Mouse (Mus musculus) urinary bladder, postnatal 4 days (tissue): ENCODE measurements at regions not wholly inside any gene's neighbourhood (a gene's known extent, or its start where the extent isn't known, plus 50 kb on each side); places are given as distances from the start of the nearest gene placed in this dataset.
A peak's percentile ranks its signal among the peaks of the same experiment; 100 is the strongest.

Source experiments
- DNase-seq, 2 experiments: peaks; one replicate each; pipeline ENCODE4 v3.0.0; 2021 to 2022; ENCODE audit warnings: low spot score in 2 of 2

DNA sequence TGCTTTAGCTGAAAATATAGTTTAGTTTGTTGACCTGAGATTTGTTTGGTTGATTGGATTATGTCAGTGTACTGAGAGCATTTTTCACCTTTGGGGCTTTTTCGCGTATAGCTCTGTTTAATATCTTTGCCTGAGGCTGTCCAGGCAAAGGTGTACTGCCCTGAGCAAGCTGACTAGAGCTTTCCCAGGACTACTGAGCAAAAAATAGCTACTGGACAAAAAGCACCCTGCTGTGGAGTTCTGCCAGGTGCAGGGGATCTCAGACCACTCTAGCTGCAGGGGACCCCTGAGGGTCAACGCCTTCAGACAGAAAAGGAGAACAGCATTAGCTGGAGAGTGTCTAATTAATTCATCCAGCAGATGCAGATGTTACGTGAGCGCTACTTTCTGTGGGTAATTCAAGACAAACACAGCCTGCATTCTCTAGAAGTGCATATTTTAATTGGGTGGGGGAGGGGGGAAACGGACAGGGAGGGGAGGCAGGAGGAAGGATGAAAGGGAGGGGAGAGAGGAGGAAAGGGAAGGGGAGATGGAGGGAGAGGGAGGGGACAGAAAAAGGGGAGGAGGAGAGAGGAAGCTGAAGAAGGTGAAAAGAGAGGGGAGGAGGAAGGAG lies 61.7 kb downstream of the Thnsl1 start:
- no peak for DNase-seq

GRCm38 (mm10) chr2:21269989-21270846 lies 64.7 kb downstream of the Thnsl1 start:
- DNase-seq, result no peak

DNA sequence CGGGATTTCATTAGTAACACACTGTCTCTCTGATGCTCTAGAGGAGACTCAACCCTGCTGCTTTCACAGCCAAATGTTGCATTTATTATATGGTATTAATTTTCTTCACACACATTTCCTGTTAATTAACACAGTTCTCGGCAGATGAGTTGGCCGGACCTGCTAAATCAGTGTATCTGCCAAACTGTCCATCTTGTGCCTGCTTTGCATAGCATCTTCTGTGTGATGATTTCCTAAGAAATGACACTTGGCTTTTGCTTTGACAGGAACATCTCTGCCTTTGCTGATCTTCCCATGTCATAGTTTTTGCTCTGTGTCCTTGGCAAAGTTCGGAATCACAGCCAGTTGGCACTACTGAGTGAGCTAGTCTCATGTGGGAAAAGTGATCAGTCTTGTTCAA lies 67.9 kb downstream of the Thnsl1 start:
- DNase-seq, result no peak

- no peak for DNase-seq
Observed at GRCm38 (mm10) chr2:21275315-21275714, 69.8 kb downstream of the Thnsl1 start.

GRCm38 (mm10) chr2:21280794-21281420 lies 75.4 kb downstream of the Thnsl1 start:
- DNase-seq, result peak; percentile 44 to 74

DNA sequence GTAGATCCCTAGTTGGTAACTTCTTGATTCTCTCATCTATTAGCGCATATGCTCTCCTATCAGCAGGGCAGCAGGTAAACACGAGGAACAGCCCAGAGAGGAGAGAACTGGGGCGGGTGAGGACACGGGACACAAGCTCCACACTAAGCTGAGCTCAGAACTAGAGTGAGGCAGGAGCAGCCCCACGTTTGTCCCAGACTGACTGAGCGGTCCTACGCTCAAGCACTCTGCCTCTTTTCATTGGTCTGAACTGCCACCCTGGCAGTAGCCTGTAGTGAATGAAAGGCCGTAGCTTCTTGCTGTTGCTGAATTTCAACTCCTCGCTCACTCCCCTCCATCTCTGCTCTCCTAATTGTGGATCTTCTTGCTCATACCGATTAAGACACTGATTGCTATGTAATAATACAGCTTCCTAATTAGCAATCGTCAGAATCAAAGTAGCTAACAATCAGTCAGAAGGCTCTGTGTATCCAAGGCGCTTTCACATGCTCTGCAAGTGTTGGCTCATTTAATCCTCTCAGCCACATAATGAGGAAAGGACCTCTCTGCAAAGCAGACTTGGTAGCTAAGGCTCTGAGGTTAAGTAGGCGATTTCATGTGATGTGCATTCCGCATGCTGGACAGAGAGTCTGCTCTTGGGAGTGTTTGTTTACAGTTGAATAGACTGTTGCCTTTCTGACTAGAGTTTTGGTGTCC lies 77.1 kb downstream of the Thnsl1 start:
- no peak for DNase-seq

- no peak for DNase-seq
Observed at GRCm38 (mm10) chr2:21284881-21285280, 79.4 kb downstream of the Thnsl1 start.

DNA sequence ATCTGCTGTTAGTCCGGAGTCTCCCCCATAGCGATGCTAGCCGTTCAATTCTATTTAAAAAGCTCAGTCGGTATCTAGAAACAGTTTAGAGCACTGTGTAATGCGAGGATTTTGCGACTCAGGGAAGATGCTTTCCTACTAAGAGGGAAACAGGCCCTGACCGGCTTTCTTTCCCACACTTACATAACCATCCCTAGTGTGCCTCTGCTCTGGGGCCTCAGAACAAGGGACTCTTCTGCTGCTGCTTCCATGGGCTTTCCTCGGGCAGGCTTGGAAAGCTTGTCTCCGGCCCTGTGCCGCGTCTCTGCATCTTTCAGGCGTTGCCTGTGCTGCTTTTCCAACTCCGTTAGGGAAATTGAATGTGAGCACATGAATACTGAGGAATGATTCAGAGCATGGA lies 79.6 kb upstream of the Gpr158 start:
- no peak for DNase-seq

- no peak for DNase-seq
Observed at GRCm38 (mm10) chr2:21292669-21293151, 74.6 kb upstream of the Gpr158 start.

GRCm38 (mm10) chr2:21294002-21294401 lies 73.3 kb upstream of the Gpr158 start:
- DNase-seq, result no peak

DNA sequence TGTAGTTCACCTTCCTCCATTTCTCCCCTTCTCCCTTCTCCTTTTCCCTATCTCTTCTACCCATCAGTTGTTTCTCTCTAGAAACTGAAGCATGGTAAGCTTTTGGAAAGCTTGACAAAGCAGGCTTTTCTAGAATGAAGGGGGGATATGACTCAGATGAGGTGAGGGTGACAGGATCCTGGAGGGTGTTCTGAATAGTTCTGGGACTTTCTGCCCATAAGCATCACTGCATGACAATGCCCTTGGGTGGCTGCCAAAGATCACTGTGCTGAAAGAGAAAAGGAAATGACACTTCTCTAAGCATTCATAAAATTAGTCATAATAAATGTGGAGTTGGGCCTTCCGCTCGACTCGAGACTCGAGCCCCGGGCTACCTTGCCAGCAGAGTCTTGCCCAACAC lies 67.7 kb upstream of the Gpr158 start:
- DNase-seq, result no peak
